Mouse (Mus musculus): ENCODE measurements around the gene Galnt10. TPM values are rescaled to one million over a fixed set of nuclear protein-coding genes. Genes with fewer than 3 reads are reported as not detected.
A peak's percentile ranks its signal among the peaks of the same experiment; 100 is the strongest.

Gene Galnt10
- polyA plus RNA-seq, 1 experiment from 2014 or later, result 12.3 TPM

DNA sequence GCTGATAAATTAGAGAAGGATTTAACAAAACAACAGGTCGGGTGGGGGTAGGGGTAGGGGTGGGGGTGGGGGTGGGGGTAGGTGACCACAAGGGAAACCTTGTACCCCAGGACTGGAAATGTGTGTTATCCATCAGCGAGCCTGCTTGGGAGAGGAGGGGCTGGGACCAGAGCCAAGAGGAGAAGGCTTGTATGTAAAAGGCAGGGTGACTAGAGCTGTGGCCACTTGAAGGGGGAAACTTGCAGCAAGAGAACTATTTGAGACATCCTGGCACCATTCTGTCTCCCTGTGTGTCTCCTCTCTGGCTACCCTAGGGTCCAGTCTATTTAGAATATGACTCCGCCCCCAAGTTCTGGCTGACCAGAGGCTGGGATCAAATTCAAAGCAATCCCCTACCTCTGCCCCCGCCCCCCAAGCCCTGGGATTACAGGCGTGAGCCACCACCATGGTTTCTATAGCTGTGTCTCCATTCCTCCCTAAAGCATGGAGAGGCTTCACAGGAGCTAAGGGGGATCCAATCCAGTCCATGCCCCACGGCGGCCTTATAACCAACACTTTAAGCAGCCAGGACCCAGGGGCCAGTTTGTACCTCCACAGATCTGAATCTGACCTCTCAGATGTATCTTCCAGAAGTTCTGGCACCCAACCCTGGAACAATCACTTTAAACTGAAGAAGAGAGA is 13.3 kb upstream of the Galnt10 start:
- WGBS, result 73% methylated on average over 7 of the region's 7 CpGs
- no peak for ATAC-seq
- Histone ChIP-seq H3K27ac (ENCODE audit: low read depth, low read length) (no peak overlapping the region), H3K9ac (ENCODE audit: low read depth, low read length) (no peak overlapping the region), H3K27me3 (replicated peaks; ENCODE audit: control insufficient read depth, insufficient read depth, low read length) (no peaks in the 10 kb centered on the region), H3K4me1 (ENCODE audit: control insufficient read depth, insufficient read depth, low read depth, low read length) (no peaks in the 10 kb centered on the region), H3K36me3 (ENCODE audit: control insufficient read depth, insufficient read depth, low read length) (no peaks in the 10 kb centered on the region), H3K4me3 (ENCODE audit: low read length) (no peak overlapping the region), H3K9me3 (ENCODE audit: control insufficient read depth, low read length) (no peaks in the 10 kb centered on the region), H3K4me2 (ENCODE audit: low read length) (no peak overlapping the region)

DNA sequence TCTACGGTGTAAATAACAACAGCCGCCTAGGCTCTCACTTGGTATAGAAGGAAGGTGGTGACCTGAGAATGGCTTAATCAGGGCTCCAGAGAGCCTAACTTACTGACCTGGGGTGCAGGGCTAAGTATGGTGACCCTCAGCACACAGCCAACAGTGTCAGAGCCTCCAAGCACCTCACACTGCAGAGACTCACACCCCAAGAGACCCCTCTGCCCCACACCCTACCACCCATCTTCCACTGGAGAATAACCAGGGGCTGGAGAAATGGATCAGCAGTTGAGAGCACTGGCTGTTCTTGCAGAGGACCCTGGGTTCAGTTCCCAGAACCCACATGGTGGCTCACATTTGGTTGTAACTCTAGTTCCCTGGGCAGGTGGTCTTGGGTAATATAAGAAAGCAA is 12.2 kb upstream of the Galnt10 start:
- no peaks in the 10 kb centered on the region for H3K4me1 ChIP-seq (ENCODE audit: control insufficient read depth, insufficient read depth, low read depth, low read length)
- H3K9ac ChIP-seq (ENCODE audit: low read depth, low read length), result no peak overlapping the region
- WGBS, result 92% methylated on average over 2 of the region's 2 CpGs
- no peak overlapping the region for H3K4me2 ChIP-seq (ENCODE audit: low read length)
- H3K9me3 ChIP-seq (ENCODE audit: control insufficient read depth, low read length), result no peaks in the 10 kb centered on the region
- ATAC-seq, result no peak
- H3K4me3 ChIP-seq (ENCODE audit: low read length), result no peak overlapping the region
- H3K36me3 ChIP-seq (ENCODE audit: control insufficient read depth, insufficient read depth, low read length), result no peaks in the 10 kb centered on the region
- H3K27ac ChIP-seq (ENCODE audit: low read depth, low read length), result no peak overlapping the region
- no peaks in the 10 kb centered on the region for H3K27me3 ChIP-seq (replicated peaks; ENCODE audit: control insufficient read depth, insufficient read depth, low read length)

DNA sequence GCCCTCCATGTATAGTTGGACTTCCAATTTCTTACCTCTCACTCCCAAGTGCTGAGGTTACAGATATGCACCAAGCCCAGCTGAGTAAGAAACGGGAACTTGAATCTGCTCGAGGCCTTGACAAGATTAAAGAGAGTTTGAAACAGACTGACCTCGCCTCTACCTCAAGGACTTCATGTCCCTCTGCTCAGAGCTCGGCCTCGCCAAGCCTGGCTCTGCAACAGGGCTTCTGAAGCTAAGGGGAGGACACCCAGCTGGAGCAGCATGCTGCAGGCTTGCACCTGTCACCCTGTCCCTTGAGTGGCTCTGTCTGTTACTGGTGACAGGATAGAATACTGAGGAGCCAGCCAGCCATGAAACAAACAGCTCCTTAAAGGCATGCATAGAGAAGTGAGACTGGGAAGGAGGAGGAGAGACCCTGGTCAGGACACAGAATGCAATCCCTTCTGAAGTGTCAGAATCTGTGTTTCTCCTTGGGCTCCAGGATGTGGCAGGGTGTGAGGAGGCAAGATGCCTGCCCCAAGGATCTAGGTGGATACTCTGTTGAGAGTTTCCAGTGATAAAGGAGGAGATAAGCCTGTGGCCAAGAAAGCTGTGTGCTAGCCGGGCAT is 11.2 kb upstream of the Galnt10 start:
- Histone ChIP-seq H3K4me2 (ENCODE audit: low read length) (no peak overlapping the region), H3K9ac (ENCODE audit: low read depth, low read length) (no peak overlapping the region), H3K4me1 (ENCODE audit: control insufficient read depth, insufficient read depth, low read depth, low read length) (no peaks in the 10 kb centered on the region), H3K4me3 (ENCODE audit: low read length) (no peak overlapping the region), H3K27me3 (replicated peaks; ENCODE audit: control insufficient read depth, insufficient read depth, low read length) (no peaks in the 10 kb centered on the region), H3K27ac (ENCODE audit: low read depth, low read length) (no peak overlapping the region), H3K9me3 (ENCODE audit: control insufficient read depth, low read length) (no peaks in the 10 kb centered on the region), H3K36me3 (ENCODE audit: control insufficient read depth, insufficient read depth, low read length) (no peaks in the 10 kb centered on the region)
- ATAC-seq, result no peak
- 63% methylated on average over 6 of the region's 6 CpGs for WGBS

DNA sequence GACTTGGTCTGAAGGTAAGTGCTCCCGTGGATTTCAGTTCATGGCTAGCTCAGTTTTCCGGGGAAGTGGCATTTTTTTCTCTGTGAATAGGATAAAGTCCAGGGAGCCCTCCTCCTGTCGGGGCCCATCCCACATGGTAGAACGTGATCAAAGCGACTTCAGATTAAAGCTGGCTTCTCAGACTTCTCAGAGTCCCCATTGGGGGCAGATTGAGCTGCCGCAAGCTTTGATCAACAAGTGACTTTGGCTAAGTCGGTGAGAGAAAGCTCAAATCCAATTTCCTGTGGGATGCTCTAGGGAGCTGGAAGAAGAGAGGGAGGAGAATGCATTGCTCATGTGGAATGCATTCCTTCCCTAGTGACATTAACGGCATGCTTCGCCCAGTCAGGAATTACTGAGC is 10.1 kb upstream of the Galnt10 start:
- no peak overlapping the region for H3K4me2 ChIP-seq (ENCODE audit: low read length)

DNA sequence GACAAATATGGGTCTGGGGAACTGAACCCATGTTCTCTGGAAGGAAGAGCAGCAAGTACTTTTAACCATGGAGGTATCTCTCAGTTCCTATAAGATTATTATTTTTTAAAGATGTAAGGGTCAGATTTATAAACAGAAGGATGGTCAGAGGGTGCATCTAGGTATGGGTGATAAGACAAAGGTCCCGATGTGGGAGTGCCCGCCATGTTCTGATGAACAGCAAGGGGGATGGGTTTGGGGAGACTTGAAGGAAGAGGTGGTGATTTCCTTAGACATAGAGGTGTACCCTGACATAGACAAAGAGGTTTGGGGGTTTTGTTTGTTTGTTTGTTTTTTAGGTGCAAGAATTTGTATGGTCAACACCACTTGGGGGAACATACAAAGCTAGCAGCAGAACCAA is 1.6 kb upstream of the Galnt10 start:
- Histone ChIP-seq H3K4me3 (ENCODE audit: low read length) (no peak overlapping the region), H3K9ac (ENCODE audit: low read depth, low read length) (no peak overlapping the region)
- WGBS, result 75% methylated on average over 2 of the region's 2 CpGs

More for the DNA sequence above, 10.1 kb upstream of the Galnt10 start:
- Histone ChIP-seq H3K4me1 (ENCODE audit: control insufficient read depth, insufficient read depth, low read depth, low read length) (no peaks in the 10 kb centered on the region), H3K36me3 (ENCODE audit: control insufficient read depth, insufficient read depth, low read length) (no peaks in the 10 kb centered on the region), H3K9me3 (ENCODE audit: control insufficient read depth, low read length) (no peaks in the 10 kb centered on the region), H3K9ac (ENCODE audit: low read depth, low read length) (no peak overlapping the region), H3K27me3 (replicated peaks; ENCODE audit: control insufficient read depth, insufficient read depth, low read length) (no peaks in the 10 kb centered on the region), H3K27ac (ENCODE audit: low read depth, low read length) (no peak overlapping the region), H3K4me3 (ENCODE audit: low read length) (no peak overlapping the region)
- ATAC-seq, result no peak
- 36% methylated on average over 9 of the region's 9 CpGs for WGBS

DNA sequence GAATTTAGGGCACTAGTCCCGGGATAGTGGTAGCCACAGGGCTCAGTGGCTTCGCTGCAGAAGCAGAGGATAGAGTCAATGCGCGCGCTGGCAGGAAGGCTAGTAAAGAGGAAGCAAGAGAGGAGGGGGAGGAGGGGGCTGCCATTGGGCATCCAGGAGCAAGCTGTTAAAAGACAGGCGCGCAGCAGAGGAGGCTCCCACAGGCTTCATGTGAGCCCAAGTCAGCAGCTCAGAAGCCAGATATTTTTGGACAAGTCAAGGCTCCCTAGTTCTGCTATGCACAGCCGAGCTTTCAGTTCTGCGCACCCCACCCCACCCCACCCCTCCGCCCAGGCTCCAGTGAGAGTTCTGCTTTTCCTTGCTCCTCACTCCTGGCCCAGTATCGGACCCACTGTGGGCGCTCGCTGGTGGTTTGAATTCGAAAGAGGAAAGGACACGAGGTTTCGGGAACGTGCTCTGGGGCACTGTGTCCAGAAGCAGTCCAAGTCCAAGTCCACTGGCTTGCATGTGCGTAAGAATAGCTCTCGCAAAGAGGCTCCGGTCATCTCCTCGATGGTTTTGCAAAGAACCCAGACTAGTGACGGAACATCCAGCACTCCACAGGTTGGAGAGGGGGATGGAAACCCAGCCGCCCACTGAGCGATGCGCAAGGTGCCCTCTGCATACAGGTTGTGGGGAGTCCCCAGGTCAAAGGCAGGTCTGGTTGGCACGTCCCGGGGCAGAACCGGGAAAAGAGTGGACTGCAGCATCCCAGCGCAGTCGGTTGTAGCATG is 811 bp upstream of the Galnt10 start:
- Histone ChIP-seq H3K9me3 (ENCODE audit: control insufficient read depth, low read length) (no peaks in the 10 kb centered on the region), H3K4me3 (ENCODE audit: low read length) (peak overlapping the region; percentile 86), H3K27me3 (replicated peaks; ENCODE audit: control insufficient read depth, insufficient read depth, low read length) (no peaks in the 10 kb centered on the region), H3K9ac (ENCODE audit: low read depth, low read length) (peak overlapping the region; percentile 92), H3K36me3 (ENCODE audit: control insufficient read depth, insufficient read depth, low read length) (no peaks in the 10 kb centered on the region), H3K4me2 (ENCODE audit: low read length) (peak overlapping the region; percentile 97), H3K4me1 (ENCODE audit: control insufficient read depth, insufficient read depth, low read depth, low read length) (peaks cover 18% of the 10 kb centered on the region), H3K27ac (ENCODE audit: low read depth, low read length) (peak overlapping the region; percentile 86)
- WGBS, result under 1% methylated on average over 30 of the region's 30 CpGs
- ATAC-seq, result peak; percentile 76

More for the DNA sequence above, 1.6 kb upstream of the Galnt10 start:
- peak overlapping the region; percentile 97 for H3K4me2 ChIP-seq (ENCODE audit: low read length)
- H3K9me3 ChIP-seq (ENCODE audit: control insufficient read depth, low read length), result no peaks in the 10 kb centered on the region
- H3K36me3 ChIP-seq (ENCODE audit: control insufficient read depth, insufficient read depth, low read length), result no peaks in the 10 kb centered on the region
- peaks cover 18% of the 10 kb centered on the region for H3K4me1 ChIP-seq (ENCODE audit: control insufficient read depth, insufficient read depth, low read depth, low read length)
- H3K27ac ChIP-seq (ENCODE audit: low read depth, low read length), result no peak overlapping the region
- ATAC-seq, result no peak
- no peaks in the 10 kb centered on the region for H3K27me3 ChIP-seq (replicated peaks; ENCODE audit: control insufficient read depth, insufficient read depth, low read length)

DNA sequence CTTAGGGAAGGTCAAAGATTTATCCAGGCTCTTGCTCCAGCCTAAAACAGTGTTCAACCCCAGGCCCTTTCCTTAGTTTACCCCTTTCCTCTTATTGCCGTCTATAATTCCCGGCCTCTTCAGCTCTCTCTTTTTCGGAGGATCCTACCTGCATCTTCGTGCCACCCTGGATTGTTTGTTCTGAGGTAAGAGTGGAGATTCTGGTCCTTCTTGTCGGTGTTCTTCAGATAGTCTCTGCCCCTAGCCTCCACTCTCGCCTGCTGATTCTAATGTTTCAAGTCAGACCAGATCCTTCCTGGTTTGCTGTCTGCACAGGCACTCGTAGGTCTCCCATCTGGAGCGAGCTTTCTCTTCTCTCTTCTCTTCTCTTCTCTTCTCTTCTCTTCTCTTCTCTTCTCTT is 605 bp downstream of the Galnt10 start:
- H3K4me2 ChIP-seq (ENCODE audit: low read length), result peak overlapping the region; percentile 97
- H3K27ac ChIP-seq (ENCODE audit: low read depth, low read length), result no peak overlapping the region
- H3K9ac ChIP-seq (ENCODE audit: low read depth, low read length), result peak overlapping the region; percentile 92
- no peaks in the 10 kb centered on the region for H3K27me3 ChIP-seq (replicated peaks; ENCODE audit: control insufficient read depth, insufficient read depth, low read length)
- H3K4me1 ChIP-seq (ENCODE audit: control insufficient read depth, insufficient read depth, low read depth, low read length), result peaks cover 18% of the 10 kb centered on the region
- WGBS, result 22% methylated on average over 8 of the region's 8 CpGs
- H3K4me3 ChIP-seq (ENCODE audit: low read length), result peak overlapping the region; percentile 86
- no peak for ATAC-seq
- no peaks in the 10 kb centered on the region for H3K9me3 ChIP-seq (ENCODE audit: control insufficient read depth, low read length)
- H3K36me3 ChIP-seq (ENCODE audit: control insufficient read depth, insufficient read depth, low read length), result no peaks in the 10 kb centered on the region

DNA sequence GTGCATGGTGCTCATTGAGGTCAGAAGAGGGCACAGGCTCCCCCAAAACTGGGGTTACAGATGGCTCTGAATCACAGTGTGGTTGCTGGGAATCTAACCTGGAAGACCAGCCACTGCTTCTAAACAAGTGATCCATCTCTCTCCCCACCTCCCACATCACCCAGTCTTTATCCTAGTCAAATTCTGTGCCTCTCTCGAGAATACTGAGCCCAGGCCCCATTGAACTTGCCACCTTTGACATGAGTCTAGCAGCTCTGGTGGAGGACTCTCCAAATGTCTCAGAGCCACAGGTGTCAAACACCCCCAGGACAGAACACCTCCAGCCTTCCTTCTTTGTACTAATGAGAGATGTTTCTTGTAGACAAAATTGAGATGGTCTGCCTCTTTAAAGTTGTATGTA is 1.2 kb downstream of the Galnt10 start:
- peaks cover 22% of the 10 kb centered on the region for H3K4me1 ChIP-seq (ENCODE audit: control insufficient read depth, insufficient read depth, low read depth, low read length)
- H3K27me3 ChIP-seq (replicated peaks; ENCODE audit: control insufficient read depth, insufficient read depth, low read length), result no peaks in the 10 kb centered on the region
- no peak for ATAC-seq
- H3K9me3 ChIP-seq (ENCODE audit: control insufficient read depth, low read length), result no peaks in the 10 kb centered on the region
- peak overlapping the region; percentile 97 for H3K4me2 ChIP-seq (ENCODE audit: low read length)
- 18% methylated on average over 1 of the region's 1 CpGs for WGBS
- no peak overlapping the region for H3K9ac ChIP-seq (ENCODE audit: low read depth, low read length)
- H3K36me3 ChIP-seq (ENCODE audit: control insufficient read depth, insufficient read depth, low read length), result no peaks in the 10 kb centered on the region
- H3K4me3 ChIP-seq (ENCODE audit: low read length), result peak overlapping the region; percentile 86
- no peak overlapping the region for H3K27ac ChIP-seq (ENCODE audit: low read depth, low read length)

DNA sequence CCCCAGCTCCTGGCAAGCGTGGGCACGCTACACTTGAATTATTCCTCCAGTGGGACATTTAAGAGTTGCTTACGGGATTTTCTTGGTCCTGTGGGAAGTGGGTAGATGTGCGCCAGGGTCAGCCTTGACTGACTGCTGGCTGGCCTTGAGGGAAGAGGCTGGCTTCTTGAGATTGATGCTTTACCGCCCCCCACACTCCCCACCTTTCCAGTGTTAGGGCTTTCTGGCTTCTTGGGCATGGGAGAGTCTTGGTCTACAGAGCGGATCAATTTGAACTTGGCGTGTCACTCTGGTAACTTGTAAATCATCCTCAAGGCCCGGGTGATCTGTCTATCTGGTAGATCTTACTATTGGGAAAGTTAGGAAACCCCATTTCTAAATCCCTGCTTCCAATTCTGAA is 1.7 kb downstream of the Galnt10 start:
- 74% methylated on average over 8 of the region's 8 CpGs for WGBS

More for the DNA sequence above, 1.7 kb downstream of the Galnt10 start:
- H3K4me1 ChIP-seq (ENCODE audit: control insufficient read depth, insufficient read depth, low read depth, low read length), result peaks cover 27% of the 10 kb centered on the region
- H3K36me3 ChIP-seq (ENCODE audit: control insufficient read depth, insufficient read depth, low read length), result no peaks in the 10 kb centered on the region
- no peaks in the 10 kb centered on the region for H3K27me3 ChIP-seq (replicated peaks; ENCODE audit: control insufficient read depth, insufficient read depth, low read length)
- H3K4me3 ChIP-seq (ENCODE audit: low read length), result no peak overlapping the region
- H3K27ac ChIP-seq (ENCODE audit: low read depth, low read length), result no peak overlapping the region
- ATAC-seq, result no peak
- H3K4me2 ChIP-seq (ENCODE audit: low read length), result peak overlapping the region; percentile 97
- H3K9me3 ChIP-seq (ENCODE audit: control insufficient read depth, low read length), result no peaks in the 10 kb centered on the region
- H3K9ac ChIP-seq (ENCODE audit: low read depth, low read length), result no peak overlapping the region
